Mouse (Mus musculus): ENCODE data around the gene Tysnd1. TPM values are rescaled to one million over a fixed set of nuclear protein-coding genes. Genes with fewer than 3 reads are reported as not detected.

The Tysnd1 gene
- polyA plus RNA-seq, 1 experiment from 2014 or later = 36.6 TPM

GRCm38 (mm10) chr10:61715996-61716864, 20.9 kb downstream of the Tysnd1 start:
- no peaks in the 10 kb centered on the region for H3K36me3 ChIP-seq (ENCODE audit: control insufficient read depth, insufficient read depth, low read length)
- H3K27me3 ChIP-seq (ENCODE audit: control insufficient read depth, insufficient read depth, low read length) = no peaks in the 10 kb centered on the region
- ATAC-seq (ENCODE audit: insufficient number of reproducible peaks, low FRiP score, low TSS enrichment, low read depth) = no peak
- H3K27ac ChIP-seq (replicated peaks; ENCODE audit: low read depth, low read length) = no peak overlapping the region
- H3K4me3 ChIP-seq (ENCODE audit: low read depth, low read length) = no peak overlapping the region
- H3K9me3 ChIP-seq (ENCODE audit: control insufficient read depth, low read length) = no peaks in the 10 kb centered on the region
- H3K4me1 ChIP-seq (ENCODE audit: control insufficient read depth, insufficient read depth, low read length) = peaks cover 5% of the 10 kb centered on the region; the same call in 1 of the 2 replicates
- H3K4me2 ChIP-seq (ENCODE audit: low read depth, severe bottlenecking) = peak overlapping the region; percentile 79; the same call in 1 of the 2 replicates
- DNase-seq (ENCODE audit: low spot score) = no peak
- H3K9ac ChIP-seq (ENCODE audit: low read length) = no peak overlapping the region
- 78% methylated on average over 7 of the region's 7 CpGs for WGBS

GRCm38 (mm10) chr10:61717406-61718296, 22.3 kb downstream of the Tysnd1 start:
- Histone ChIP-seq H3K9ac (ENCODE audit: low read length) (no peak overlapping the region), H3K4me3 (ENCODE audit: low read depth, low read length) (no peak overlapping the region), H3K27me3 (ENCODE audit: control insufficient read depth, insufficient read depth, low read length) (no peaks in the 10 kb centered on the region), H3K4me1 (ENCODE audit: control insufficient read depth, insufficient read depth, low read length) (peaks cover 5% of the 10 kb centered on the region; the same call in 1 of the 2 replicates), H3K27ac (replicated peaks; ENCODE audit: low read depth, low read length) (no peak overlapping the region), H3K4me2 (ENCODE audit: low read depth, severe bottlenecking) (no peak overlapping the region), H3K9me3 (ENCODE audit: control insufficient read depth, low read length) (no peaks in the 10 kb centered on the region), H3K36me3 (ENCODE audit: control insufficient read depth, insufficient read depth, low read length) (no peaks in the 10 kb centered on the region)
- no peak for DNase-seq (ENCODE audit: low spot score)
- no peak for ATAC-seq (ENCODE audit: insufficient number of reproducible peaks, low FRiP score, low TSS enrichment, low read depth)
- WGBS = 90% methylated on average over 12 of the region's 12 CpGs

GRCm38 (mm10) chr10:61720331-61720730, 25.0 kb downstream of the Tysnd1 start:
- ATAC-seq (ENCODE audit: insufficient number of reproducible peaks, low FRiP score, low TSS enrichment, low read depth) (no peak), DNase-seq (ENCODE audit: low spot score) (no peak)
- Histone ChIP-seq H3K4me3 (ENCODE audit: low read depth, low read length) (no peak overlapping the region), H3K4me1 (ENCODE audit: control insufficient read depth, insufficient read depth, low read length) (peaks cover 2% of the 10 kb centered on the region; the same call in 1 of the 2 replicates), H3K9me3 (ENCODE audit: control insufficient read depth, low read length) (no peaks in the 10 kb centered on the region), H3K9ac (ENCODE audit: low read length) (no peak overlapping the region), H3K27me3 (ENCODE audit: control insufficient read depth, insufficient read depth, low read length) (no peaks in the 10 kb centered on the region), H3K36me3 (ENCODE audit: control insufficient read depth, insufficient read depth, low read length) (no peaks in the 10 kb centered on the region), H3K4me2 (ENCODE audit: low read depth, severe bottlenecking) (no peak overlapping the region), H3K27ac (replicated peaks; ENCODE audit: low read depth, low read length) (no peak overlapping the region)
- 91% methylated on average over 7 of the region's 7 CpGs for WGBS

- no peak for ATAC-seq (ENCODE audit: insufficient number of reproducible peaks, low FRiP score, low TSS enrichment, low read depth)
- H3K4me1 ChIP-seq (ENCODE audit: control insufficient read depth, insufficient read depth, low read length) = no peaks in the 10 kb centered on the region
- no peaks in the 10 kb centered on the region for H3K9me3 ChIP-seq (ENCODE audit: control insufficient read depth, low read length)
- 89% methylated on average over 3 of the region's 3 CpGs for WGBS
- H3K9ac ChIP-seq (ENCODE audit: low read length) = no peak overlapping the region
- no peak overlapping the region for H3K4me3 ChIP-seq (ENCODE audit: low read depth, low read length)
- H3K27me3 ChIP-seq (ENCODE audit: control insufficient read depth, insufficient read depth, low read length) = no peaks in the 10 kb centered on the region
- H3K27ac ChIP-seq (replicated peaks; ENCODE audit: low read depth, low read length) = no peak overlapping the region
- DNase-seq (ENCODE audit: low spot score) = no peak
- H3K36me3 ChIP-seq (ENCODE audit: control insufficient read depth, insufficient read depth, low read length) = no peaks in the 10 kb centered on the region
- H3K4me2 ChIP-seq (ENCODE audit: low read depth, severe bottlenecking) = no peak overlapping the region
These were observed 26.9 kb downstream of the Tysnd1 start for GRCm38 (mm10) chr10:61722215-61722614.

- Histone ChIP-seq H3K27me3 (ENCODE audit: control insufficient read depth, insufficient read depth, low read length) (no peaks in the 10 kb centered on the region), H3K4me3 (ENCODE audit: low read depth, low read length) (no peak overlapping the region), H3K4me2 (ENCODE audit: low read depth, severe bottlenecking) (no peak overlapping the region), H3K27ac (replicated peaks; ENCODE audit: low read depth, low read length) (no peak overlapping the region), H3K9me3 (ENCODE audit: control insufficient read depth, low read length) (no peaks in the 10 kb centered on the region), H3K9ac (ENCODE audit: low read length) (no peak overlapping the region), H3K4me1 (ENCODE audit: control insufficient read depth, insufficient read depth, low read length) (no peaks in the 10 kb centered on the region), H3K36me3 (ENCODE audit: control insufficient read depth, insufficient read depth, low read length) (no peaks in the 10 kb centered on the region)
- ATAC-seq (ENCODE audit: insufficient number of reproducible peaks, low FRiP score, low TSS enrichment, low read depth) = no peak
- WGBS = 76% methylated on average over 6 of the region's 6 CpGs
- DNase-seq (ENCODE audit: low spot score) = no peak
These were observed 28.0 kb downstream of the Tysnd1 start for GRCm38 (mm10) chr10:61723271-61723670.

GRCm38 (mm10) chr10:61729181-61729580, 33.9 kb downstream of the Tysnd1 start:
- H3K9ac ChIP-seq (ENCODE audit: low read length) = no peak overlapping the region
- no peaks in the 10 kb centered on the region for H3K27me3 ChIP-seq (ENCODE audit: control insufficient read depth, insufficient read depth, low read length)
- H3K4me1 ChIP-seq (ENCODE audit: control insufficient read depth, insufficient read depth, low read length) = no peaks in the 10 kb centered on the region
- no peak overlapping the region for H3K4me3 ChIP-seq (ENCODE audit: low read depth, low read length)
- H3K27ac ChIP-seq (replicated peaks; ENCODE audit: low read depth, low read length) = no peak overlapping the region
- no peak overlapping the region for H3K4me2 ChIP-seq (ENCODE audit: low read depth, severe bottlenecking)
- no peaks in the 10 kb centered on the region for H3K36me3 ChIP-seq (ENCODE audit: control insufficient read depth, insufficient read depth, low read length)
- ATAC-seq (ENCODE audit: insufficient number of reproducible peaks, low FRiP score, low TSS enrichment, low read depth) (no peak), DNase-seq (ENCODE audit: low spot score) (no peak)
- WGBS = 32% methylated on average over 11 of the region's 11 CpGs
- H3K9me3 ChIP-seq (ENCODE audit: control insufficient read depth, low read length) = no peaks in the 10 kb centered on the region

- no peaks in the 10 kb centered on the region for H3K27me3 ChIP-seq (ENCODE audit: control insufficient read depth, insufficient read depth, low read length)
- no peaks in the 10 kb centered on the region for H3K36me3 ChIP-seq (ENCODE audit: control insufficient read depth, insufficient read depth, low read length)
- DNase-seq (ENCODE audit: low spot score) (no peak), ATAC-seq (ENCODE audit: insufficient number of reproducible peaks, low FRiP score, low TSS enrichment, low read depth) (no peak)
- H3K4me1 ChIP-seq (ENCODE audit: control insufficient read depth, insufficient read depth, low read length) = no peaks in the 10 kb centered on the region
- H3K4me2 ChIP-seq (ENCODE audit: low read depth, severe bottlenecking) = no peak overlapping the region
- H3K9ac ChIP-seq (ENCODE audit: low read length) = no peak overlapping the region
- H3K27ac ChIP-seq (replicated peaks; ENCODE audit: low read depth, low read length) = no peak overlapping the region
- H3K9me3 ChIP-seq (ENCODE audit: control insufficient read depth, low read length) = no peaks in the 10 kb centered on the region
- 95% methylated on average over 6 of the region's 6 CpGs for WGBS
- H3K4me3 ChIP-seq (ENCODE audit: low read depth, low read length) = no peak overlapping the region
These were observed 34.9 kb downstream of the Tysnd1 start for GRCm38 (mm10) chr10:61730171-61730570.

GRCm38 (mm10) chr10:61734377-61734776, 39.1 kb downstream of the Tysnd1 start:
- Histone ChIP-seq H3K27ac (replicated peaks; ENCODE audit: low read depth, low read length) (no peak overlapping the region), H3K4me2 (ENCODE audit: low read depth, severe bottlenecking) (no peak overlapping the region), H3K9me3 (ENCODE audit: control insufficient read depth, low read length) (no peaks in the 10 kb centered on the region), H3K36me3 (ENCODE audit: control insufficient read depth, insufficient read depth, low read length) (peaks cover 2% of the 10 kb centered on the region; the same call in 1 of the 2 replicates), H3K27me3 (ENCODE audit: control insufficient read depth, insufficient read depth, low read length) (no peaks in the 10 kb centered on the region), H3K4me1 (ENCODE audit: control insufficient read depth, insufficient read depth, low read length) (no peaks in the 10 kb centered on the region), H3K4me3 (ENCODE audit: low read depth, low read length) (no peak overlapping the region), H3K9ac (ENCODE audit: low read length) (no peak overlapping the region)
- WGBS = 43% methylated on average over 3 of the region's 3 CpGs
- peak; percentile 42 for DNase-seq (ENCODE audit: low spot score)
- ATAC-seq (ENCODE audit: insufficient number of reproducible peaks, low FRiP score, low TSS enrichment, low read depth) = no peak
